Mouse (Mus musculus) layer of hippocampus, adult 18-20 months (tissue): ENCODE measurements around the gene Pdxp. TPM values are rescaled to one million over a fixed set of nuclear protein-coding genes. Genes with fewer than 3 reads are reported as not detected.
"Not testable (repeated sequence)": the region's sequence is repeated elsewhere in the genome, so short reads cannot be mapped to it uniquely, and the experiment has no call there.

Experiments
- DNase-seq, 2 experiments: peaks; one replicate each; pipeline ENCODE4 v3.0.0; 2022; ENCODE audit warnings: low spot score in 2 of 2
- long read RNA-seq: library from polyadenylated mRNA; stranded (forward); transcript quantifications from one replicate; pipeline ENCODE4 v2.0.0, GENCODE M21; 2021
- total RNA-seq, 2 experiments: library from RNA; stranded (reverse); gene quantifications; 2 replicates each; pipeline ENCODE4 v1.2.3; 2021

The Pdxp gene
- 100 to 1,000 TPM; 170 to 178 TPM for total RNA-seq
- long read RNA-seq, transcript Pdxp-201 (2 exons, 2,001 nt): major isoform, 298 of 304 reads
- long read RNA-seq, partial matches to known transcripts: 5 of 304 reads
- long read RNA-seq, other reads (novel, unspliced or antisense): 1 of 304 reads

- DNase-seq: peak; percentile 97 to 98
Observed at GRCm38 (mm10) chr15:78913632-78914090, at the start of gene Pdxp. TSS of gene Pdxp (plus strand) at chr15:78913919.

GRCm38 (mm10) chr15:78868398-78868797, 45.3 kb upstream of the Pdxp start:
- no peak for DNase-seq

- no peak for DNase-seq
Observed at GRCm38 (mm10) chr15:78868826-78869233, 44.9 kb upstream of the Pdxp start.

GRCm38 (mm10) chr15:78869775-78870174, 43.9 kb upstream of the Pdxp start:
- peak in 1 of 2 experiments; percentile 65 for DNase-seq

GRCm38 (mm10) chr15:78872021-78872608, 41.6 kb upstream of the Pdxp start:
- no peak for DNase-seq

GRCm38 (mm10) chr15:78873803-78874435, 39.8 kb upstream of the Pdxp start:
- no peak for DNase-seq

- DNase-seq: no peak
Observed at GRCm38 (mm10) chr15:78874989-78875388, 38.7 kb upstream of the Pdxp start.

GRCm38 (mm10) chr15:78875537-78875936, 38.2 kb upstream of the Pdxp start:
- DNase-seq: no peak

DNA sequence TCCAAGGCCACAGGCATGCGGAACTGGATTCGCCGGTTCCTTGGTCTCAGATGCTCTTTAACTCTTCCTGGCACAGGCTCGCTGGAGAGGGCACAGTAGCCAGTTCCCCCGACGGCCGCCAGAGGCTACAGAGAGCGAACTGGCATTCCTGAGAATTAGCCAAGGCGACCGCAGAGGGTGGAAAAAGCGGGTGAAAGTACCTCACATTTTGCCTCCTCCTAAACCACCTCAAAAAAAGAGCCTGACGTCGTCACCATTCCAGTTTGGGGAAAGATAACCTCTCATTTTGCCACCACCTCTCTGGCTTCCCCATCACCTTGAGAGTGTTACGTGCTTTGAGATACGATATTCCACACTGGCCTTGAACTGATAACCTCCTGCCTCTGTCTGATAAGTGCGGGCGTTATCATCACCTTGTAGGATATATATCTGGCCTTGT, 37.4 kb upstream of the Pdxp start:
- DNase-seq: peak; percentile 66 to 71

GRCm38 (mm10) chr15:78876991-78877809, 36.5 kb upstream of the Pdxp start, which contains the start of gene Gga1:
TSS of gene Gga1 (plus strand) at chr15:78877190.
- DNase-seq: peak; percentile 94 to 98

GRCm38 (mm10) chr15:78877810-78878390, 35.8 kb upstream of the Pdxp start:
- DNase-seq: no peak

DNA sequence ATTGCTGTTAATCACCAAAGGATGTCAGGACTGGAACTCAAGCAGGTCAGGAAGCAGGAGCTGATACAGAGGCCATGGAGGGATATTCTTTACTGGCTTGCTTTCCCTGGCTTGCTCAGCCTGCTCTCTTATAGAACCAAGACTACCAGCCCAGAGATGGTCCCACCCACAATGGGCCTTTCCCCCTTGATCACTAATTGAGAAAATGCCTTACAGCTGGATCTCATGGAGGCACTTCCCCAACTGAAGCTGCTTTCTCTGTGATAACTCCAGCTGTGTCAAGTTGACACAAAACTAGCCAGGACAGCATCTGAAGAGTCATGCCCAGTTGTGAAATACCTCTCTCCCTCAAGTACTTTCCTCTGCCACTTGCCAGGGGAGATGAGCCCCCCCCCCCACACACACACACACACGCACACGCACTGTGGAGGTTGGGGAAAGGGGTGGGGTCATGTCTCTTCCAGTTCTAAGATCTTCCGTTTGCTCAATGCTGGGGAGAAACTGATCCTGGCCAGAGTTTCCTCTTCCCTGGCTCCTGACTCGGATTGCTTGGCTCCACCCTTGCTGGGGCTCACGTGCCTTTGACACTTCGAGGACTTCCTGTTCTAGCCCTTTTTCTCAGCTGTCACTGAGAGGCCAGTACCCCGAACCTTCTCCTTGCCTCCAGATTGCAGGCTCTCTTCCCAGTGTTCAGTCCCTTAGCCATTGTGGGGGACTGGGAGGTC, 34.8 kb upstream of the Pdxp start:
- not testable (repeated sequence) for DNase-seq

- DNase-seq: no peak
Observed at GRCm38 (mm10) chr15:78880432-78880831, 33.3 kb upstream of the Pdxp start.

- DNase-seq: no peak
Observed at GRCm38 (mm10) chr15:78881828-78882227, 31.9 kb upstream of the Pdxp start.

DNA sequence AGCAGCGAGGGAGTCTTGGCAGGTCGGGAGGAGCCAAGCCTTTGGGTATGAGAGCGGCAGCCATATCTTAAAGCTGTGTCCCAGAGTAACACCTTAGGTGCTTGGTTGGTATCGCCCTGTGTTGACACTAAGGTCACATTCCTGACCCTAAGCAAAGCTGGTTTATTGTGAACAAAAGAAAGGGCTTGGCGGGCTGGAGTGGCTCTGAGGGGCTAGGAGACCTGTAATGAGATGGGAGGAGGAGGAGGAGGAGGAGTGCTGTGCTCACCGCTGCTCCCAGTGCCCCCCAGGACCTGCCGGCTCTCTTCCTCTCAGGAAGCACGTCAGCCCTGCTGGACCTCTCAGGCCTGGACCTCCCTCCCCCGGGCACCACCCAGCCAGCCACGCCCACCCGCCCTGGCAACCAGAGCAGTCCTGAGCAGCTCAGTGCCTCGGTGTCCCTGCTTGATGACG, 24.3 kb upstream of the Pdxp start:
- DNase-seq: no peak

DNA sequence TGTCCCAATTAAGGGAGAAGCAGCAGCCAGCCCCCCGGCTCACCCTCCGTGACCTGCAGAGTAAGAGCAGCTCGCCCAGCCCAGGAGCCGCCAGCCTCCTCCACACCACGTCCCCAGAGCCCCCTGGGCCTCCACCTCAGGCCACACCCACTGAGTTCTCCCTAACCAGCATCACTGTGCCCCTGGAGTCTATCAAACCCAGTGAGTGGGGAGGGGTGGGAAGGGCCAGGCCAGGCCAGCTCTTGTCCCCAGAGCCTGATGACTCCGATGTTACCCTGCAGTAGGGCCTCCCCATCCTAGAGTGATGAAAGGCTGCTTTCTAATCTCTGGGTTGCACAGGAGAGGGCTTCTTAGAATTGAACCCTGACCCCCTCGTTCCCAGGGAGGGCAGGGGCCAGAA, 21.3 kb upstream of the Pdxp start:
- no peak for DNase-seq

DNA sequence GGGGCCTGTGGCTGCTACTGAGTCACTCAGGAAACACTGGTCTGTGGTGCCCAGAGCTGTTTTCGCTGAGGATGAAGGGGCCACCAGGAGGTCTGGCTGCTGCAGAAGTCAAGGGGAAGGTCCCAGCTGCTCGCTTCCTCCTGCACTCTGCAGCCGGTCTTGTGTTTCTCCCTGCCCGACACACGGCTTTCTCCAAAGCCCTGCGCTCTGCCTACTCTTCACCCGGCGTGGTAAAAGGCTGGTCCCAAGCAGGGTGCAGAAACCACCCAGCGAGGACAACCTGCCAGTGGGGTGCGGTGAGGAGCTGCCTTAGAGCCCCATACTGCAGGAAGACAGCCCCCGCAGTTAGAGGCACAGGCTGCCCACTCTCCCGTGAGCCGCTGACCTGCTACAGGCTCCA, 19.0 kb upstream of the Pdxp start:
- DNase-seq: no peak

DNA sequence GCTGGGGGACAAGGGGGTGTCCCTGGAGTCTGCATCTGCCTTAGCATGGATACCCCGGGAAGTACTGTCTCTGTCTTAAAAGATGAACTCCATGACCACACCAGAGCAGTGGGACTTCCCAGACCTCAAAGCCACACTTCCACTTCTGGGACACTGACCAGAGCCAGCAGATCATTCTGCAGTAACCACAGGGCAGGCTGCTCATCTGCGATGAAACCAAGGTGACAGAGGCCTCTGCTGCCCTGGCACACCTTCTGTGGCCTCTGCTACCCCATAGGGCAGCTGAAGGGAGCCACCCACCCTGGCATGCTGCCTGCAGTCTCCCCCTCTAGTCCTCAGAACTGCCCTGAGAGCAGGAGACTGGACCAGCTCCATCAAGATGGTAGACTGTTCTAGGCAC, 18.0 kb upstream of the Pdxp start:
- DNase-seq: no peak

GRCm38 (mm10) chr15:78896149-78896548, 17.6 kb upstream of the Pdxp start:
- no peak for DNase-seq

- no peak for DNase-seq
Observed at GRCm38 (mm10) chr15:78897488-78897887, 16.2 kb upstream of the Pdxp start.
